Mouse (Mus musculus) neural tube, embryonic 11.5 days (tissue): ENCODE results near the gene Nadk. TPM values are rescaled to one million over a fixed set of nuclear protein-coding genes. Genes with fewer than 3 reads are reported as not detected.

Experiments used
- ATAC-seq: fragments of 200-750 bp; cut with Nextera tagmentation; 2 replicates; pipeline ENCODE4 v1.8.0; 2017; ENCODE audit warnings: moderate number of reproducible peaks, mild to moderate bottlenecking, moderate TSS enrichment, moderate library complexity; ENCODE audit not compliant: insufficient read depth, low FRiP score, low TSS enrichment
- DNase-seq: peaks from one replicate; pipeline ENCODE4 v3.0.0-alpha.2; 2015; ENCODE audit warnings: low spot score
- H3K27ac ChIP-seq: fragments of 300-500 bp; sonication (generic); 2 replicates; pipeline ENCODE4 v1.5.1; 2014; ENCODE audit warnings: low read depth, mild to moderate bottlenecking, low read length
- H3K27me3 ChIP-seq: fragments of 300-500 bp; sonication (generic); 2 replicates; pipeline ENCODE4 v1.6.1; 2014; ENCODE audit warnings: mild to moderate bottlenecking, low read length, mixed read lengths; ENCODE audit not compliant: control insufficient read depth, insufficient read depth
- H3K36me3 ChIP-seq: fragments of 300-500 bp; sonication (generic); 2 replicates; pipeline ENCODE4 v1.6.1; 2014; ENCODE audit warnings: mild to moderate bottlenecking, low read length, moderate library complexity, mixed read lengths; ENCODE audit not compliant: control insufficient read depth, insufficient read depth
- H3K4me1 ChIP-seq: fragments of 300-500 bp; sonication (generic); 2 replicates; pipeline ENCODE4 v1.6.1; 2014; ENCODE audit warnings: low read length, mixed read lengths; ENCODE audit not compliant: control insufficient read depth, insufficient read depth
- H3K4me2 ChIP-seq: fragments of 300-500 bp; sonication (generic); 2 replicates; pipeline ENCODE4 v1.6.1; 2014; ENCODE audit warnings: low read depth, mild to moderate bottlenecking, moderate library complexity
- H3K4me3 ChIP-seq: fragments of 300-500 bp; sonication (generic); 2 replicates; pipeline ENCODE4 v1.5.1; 2014; ENCODE audit warnings: low read depth, low read length
- H3K9ac ChIP-seq: fragments of 300-500 bp; sonication (generic); 2 replicates; pipeline ENCODE4 v1.6.1; 2014; ENCODE audit warnings: mild to moderate bottlenecking, low read length
- H3K9me3 ChIP-seq: fragments of 300-500 bp; sonication (generic); 2 replicates; pipeline ENCODE4 v1.6.1; 2016; ENCODE audit warnings: low read length; ENCODE audit not compliant: control insufficient read depth
- polyA plus RNA-seq: library from polyadenylated mRNA; unstranded; fragments of >200 nt; fragmentation: Nextera tagmentation; extraction: Ambion mirVana; gene quantifications from 2 replicates; pipeline ENCODE4 v1.2.1, GENCODE M21; 2014

Gene Nadk
- polyA plus RNA-seq, 1 experiment from 2014 or later = 110 TPM

DNA sequence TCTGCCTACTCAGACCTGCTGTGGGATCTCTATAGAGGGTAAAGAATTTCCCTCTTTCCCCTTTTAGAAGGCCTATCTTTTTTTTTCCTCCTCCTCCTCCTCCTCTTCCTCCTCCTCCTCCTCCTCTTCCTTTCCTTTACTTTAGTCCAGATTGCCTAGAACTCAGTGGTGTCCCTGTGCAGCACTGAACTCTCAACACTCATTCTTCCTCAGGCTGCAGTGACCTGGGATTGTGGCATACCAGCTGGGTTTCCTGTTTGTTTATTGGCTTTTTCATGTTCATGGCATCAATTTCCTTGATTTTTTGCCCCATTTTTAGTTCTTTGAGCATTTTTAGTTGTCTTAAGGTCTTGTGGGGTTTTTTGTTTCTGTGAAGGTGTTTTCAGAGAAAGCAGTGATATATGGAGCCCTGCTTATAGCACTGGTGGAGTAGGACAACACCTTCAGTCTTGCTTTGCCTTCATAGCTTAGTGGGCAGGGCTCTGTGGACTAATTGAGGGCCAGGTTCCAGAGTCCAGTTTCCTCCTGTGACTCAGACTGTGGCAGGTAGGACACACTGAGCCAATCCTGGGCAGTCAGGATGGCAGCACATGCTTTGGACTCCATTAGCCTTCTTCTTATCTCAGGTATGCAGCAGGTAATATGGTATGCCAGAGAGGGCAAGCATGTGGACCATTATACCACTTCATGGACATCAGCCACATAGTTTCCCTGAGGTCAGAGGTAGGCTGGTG lies 73.8 kb downstream of the Nadk start:
- ATAC-seq = no peak
- H3K27ac ChIP-seq = no peak overlapping the region

More for the DNA sequence above, 73.8 kb downstream of the Nadk start:
- Histone ChIP-seq H3K27me3 (no peaks in the 10 kb centered on the region), H3K4me3 (no peak overlapping the region), H3K9me3 (no peaks in the 10 kb centered on the region), H3K36me3 (peaks cover 29% of the 10 kb centered on the region), H3K4me2 (no peak overlapping the region), H3K9ac (no peak overlapping the region), H3K4me1 (no peaks in the 10 kb centered on the region)
- DNase-seq = no peak

Other genes with a start within 250 kb of the Nadk start
- 17.8 and 22.7 TPM in 2 replicates for gene Prkcz, start 201.0 kb upstream of the Nadk start, polyA plus RNA-seq
- not detected in 2 replicates for gene Gabrd, start 164.3 kb upstream of the Nadk start, polyA plus RNA-seq
- 5.4 and 5.6 TPM in 2 replicates for gene Cfap74, start 153.2 kb upstream of the Nadk start, polyA plus RNA-seq
- gene Tmem52, start 93.3 kb upstream of the Nadk start, polyA plus RNA-seq = not detected in 2 replicates
- gene Gnb1, start 71.0 kb upstream of the Nadk start, polyA plus RNA-seq = 778 and 796 TPM in 2 replicates
- gene Slc35e2, start 39.0 kb downstream of the Nadk start, polyA plus RNA-seq = 18.3 and 18.7 TPM in 2 replicates
- 70.5 and 74.7 TPM in 2 replicates for gene Cdk11b, start 62.5 kb downstream of the Nadk start, polyA plus RNA-seq
- gene Gm10563, start 83.0 kb downstream of the Nadk start, polyA plus RNA-seq = not detected in 2 replicates
- gene Mmp23, start 91.0 kb downstream of the Nadk start, polyA plus RNA-seq = 3.2 and 4.0 TPM in 2 replicates
- gene Mib2, start 106.8 kb downstream of the Nadk start, polyA plus RNA-seq = 13.3 and 14.5 TPM in 2 replicates
- 2.2 and 2.7 TPM in 2 replicates for gene Fndc10, start 132.0 kb downstream of the Nadk start, polyA plus RNA-seq
- gene Ssu72, start 142.4 kb downstream of the Nadk start, polyA plus RNA-seq = 154 and 158 TPM in 2 replicates
- 0.64 and 1.3 TPM in 2 replicates for gene Tmem240, start 172.4 kb downstream of the Nadk start, polyA plus RNA-seq
- 92.4 and 101 TPM in 2 replicates for gene Atad3a, start 198.7 kb downstream of the Nadk start, polyA plus RNA-seq
- gene Vwa1, start 212.3 kb downstream of the Nadk start, polyA plus RNA-seq = 11.7 and 13.1 TPM in 2 replicates
- 0.33 and 0.49 TPM in 2 replicates for gene Tmem88b, start 223.5 kb downstream of the Nadk start, polyA plus RNA-seq
- not detected in 2 replicates for gene Ankrd65, start 228.1 kb downstream of the Nadk start, polyA plus RNA-seq
- 225 and 246 TPM in 2 replicates for gene Mrpl20, start 240.5 kb downstream of the Nadk start, polyA plus RNA-seq